ENCODE assay signal across 12 mouse cellular contexts in the genomic region with DNA sequence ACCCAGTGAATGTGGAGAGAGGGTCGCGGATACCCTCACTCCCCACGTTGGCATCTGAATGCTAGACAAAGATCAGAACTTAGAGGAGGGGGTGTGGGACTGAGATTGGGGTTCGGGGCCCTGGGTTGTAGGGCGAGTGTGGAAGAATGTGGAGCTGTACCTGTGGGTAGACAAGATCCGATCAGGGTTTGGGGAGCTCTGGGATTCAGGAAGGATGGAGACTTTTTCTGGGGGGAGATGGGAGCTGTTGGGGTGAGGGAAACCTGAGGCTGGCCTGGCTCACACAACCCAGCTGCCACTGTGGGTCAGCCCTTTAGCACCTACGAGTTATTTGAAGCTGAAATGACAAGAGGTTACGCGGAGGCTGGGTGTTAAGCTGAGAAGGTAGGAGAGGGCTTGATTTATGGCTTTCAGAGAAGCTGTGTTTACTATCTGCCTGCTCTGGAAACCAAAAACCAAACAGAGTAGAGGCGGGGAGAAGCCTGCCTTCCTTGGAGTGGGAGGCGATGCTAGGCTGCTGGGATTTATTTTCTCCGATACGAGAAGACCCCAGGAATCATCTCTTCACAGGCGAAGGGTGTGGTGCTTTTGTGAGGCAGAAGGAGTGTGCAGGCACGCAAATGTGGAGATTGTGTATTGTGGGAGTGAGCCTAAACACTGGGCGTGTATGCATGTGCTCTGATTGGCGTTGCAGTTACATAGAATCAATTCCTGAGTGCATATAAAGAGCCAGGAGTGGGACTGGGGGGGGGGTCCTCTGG. TPM values are rescaled to one million over a fixed set of nuclear protein-coding genes. Genes with fewer than 3 reads are reported as not detected.
A peak's percentile ranks its signal among the peaks of the same experiment; 100 is the strongest.
DNase-seq lines count a peak whose midpoint lies in the region; ATAC-seq and TF ChIP-seq lines count a peak whose summit lies in the region.
"Had no signal": no experiment of that assay in that cellular context is flagged by ENCODE, and none has a peak within 500 bp of the region (broad histone marks: within the 10 kb centered on the region; RNA-seq: fewer than 3 reads in every experiment).

No protein-coding gene starts in this region.

- WGBS in heart, embryonic 15.5 days, result 19% methylated on average over 17 of the region's 17 CpGs
- 1% methylated on average over 17 of the region's 17 CpGs for WGBS in hindbrain, embryonic 12.5 days
- WGBS in liver, embryonic 12.5 days (ENCODE audit: insufficient replicate concordance), result 26% methylated on average over 17 of the region's 17 CpGs

- no peak for DNase-seq in heart, postnatal 4 days
- DNase-seq in spleen, adult 12 weeks (ENCODE audit: low spot score), result no peak
- no peak for DNase-seq in layer of hippocampus, postnatal 14 days (ENCODE audit: low spot score in 2 of 2)
- DNase-seq in ovary, postnatal 10 days (ENCODE audit: low spot score), result no peak

- H3K4me3 ChIP-seq in heart, embryonic 15.5 days, result peak overlapping the region; percentile 43
- 0 out of 2 replicates have a peak overlapping the region, but pooled peaks have one; percentile 24 for H3K4me3 ChIP-seq in ES-Bruce4 (ENCODE audit: low read depth, low read length)
- H3K4me3 ChIP-seq in hindbrain, embryonic 12.5 days, result peak overlapping the region; percentile 42
- H3K4me3 ChIP-seq in liver, embryonic 12.5 days, result peak overlapping the region; percentile 32; the same call in 1 of the 2 replicates

- H3K4me1 ChIP-seq in heart, embryonic 15.5 days (replicated peaks), result peaks cover 6% of the 10 kb centered on the region; the same call in 1 of the 2 replicates
- H3K4me1 ChIP-seq in ES-Bruce4 (ENCODE audit: control insufficient read depth, insufficient read depth, low read length), result peaks cover 2% of the 10 kb centered on the region
- peaks cover 4% of the 10 kb centered on the region; the same call in 1 of the 2 replicates for H3K4me1 ChIP-seq in hindbrain, embryonic 12.5 days
- H3K4me1 ChIP-seq in liver, embryonic 12.5 days, result no peaks in the 10 kb centered on the region

- no peak for ATAC-seq in heart, embryonic 15.5 days (replicated peaks; ENCODE audit: insufficient number of reproducible peaks, insufficient read depth, low FRiP score, low read depth)
- no peak for ATAC-seq in hindbrain, embryonic 12.5 days (ENCODE audit: low FRiP score)
- no peak for ATAC-seq in liver, embryonic 12.5 days
- ATAC-seq: CD4-positive, CD25-positive, alpha-beta regulatory T cell, adult 4 months had no signal

- TF ChIP-seq EP300 in ES-Bruce4 (IDR thresholded peaks at IDR 0.05; ENCODE audit: insufficient read depth, low read depth, low read length), result no peak

- TF ChIP-seq CTCF in ES-Bruce4 (IDR thresholded peaks at IDR 0.05; ENCODE audit: low read depth, low read length), result no peak

- peak overlapping the region; percentile 52 for H3K4me2 ChIP-seq in heart, embryonic 15.5 days
- H3K4me2 ChIP-seq in hindbrain, embryonic 12.5 days (replicated peaks), result peak overlapping the region; percentile 62
- H3K4me2 ChIP-seq in liver, embryonic 12.5 days, result peak overlapping the region; percentile 47

- TF ChIP-seq POLR2A in ES-Bruce4 (IDR thresholded peaks at IDR 0.05; ENCODE audit: insufficient read depth, low read length), result no peak

- peak overlapping the region; percentile 40; the same call in 1 of the 2 replicates for H3K9ac ChIP-seq in heart, embryonic 15.5 days
- no peak overlapping the region for H3K9ac ChIP-seq in ES-Bruce4 (ENCODE audit: low read depth, poor library complexity, severe bottlenecking)
- peak overlapping the region; percentile 85 for H3K9ac ChIP-seq in hindbrain, embryonic 12.5 days
- H3K9ac ChIP-seq in liver, embryonic 12.5 days, result peak overlapping the region; percentile 23; the same call in 1 of the 2 replicates

- H3K27me3 ChIP-seq in heart, embryonic 15.5 days, result peaks cover 100% of the 10 kb centered on the region
- peaks cover 61% of the 10 kb centered on the region for H3K27me3 ChIP-seq in ES-Bruce4 (ENCODE audit: control insufficient read depth, insufficient read depth, low read length, poor library complexity, severe bottlenecking)
- H3K27me3 ChIP-seq in hindbrain, embryonic 12.5 days, result peaks cover 100% of the 10 kb centered on the region
- peaks cover 99% of the 10 kb centered on the region for H3K27me3 ChIP-seq in liver, embryonic 12.5 days (replicated peaks)

- no peaks in the 10 kb centered on the region for H3K36me3 ChIP-seq in heart, embryonic 15.5 days
- H3K36me3 ChIP-seq in ES-Bruce4 (ENCODE audit: control insufficient read depth, insufficient read depth, low read length, poor library complexity, severe bottlenecking), result no peaks in the 10 kb centered on the region
- H3K36me3 ChIP-seq in hindbrain, embryonic 12.5 days, result no peaks in the 10 kb centered on the region
- H3K36me3 ChIP-seq in liver, embryonic 12.5 days, result no peaks in the 10 kb centered on the region

- peak overlapping the region; percentile 58 for H3K27ac ChIP-seq in heart, embryonic 15.5 days
- H3K27ac ChIP-seq in ES-Bruce4 (ENCODE audit: insufficient read depth, low read length), result no peak overlapping the region
- peak overlapping the region; percentile 95 for H3K27ac ChIP-seq in hindbrain, embryonic 12.5 days
- peak overlapping the region; percentile 58 for H3K27ac ChIP-seq in liver, embryonic 12.5 days

- H3K9me3 ChIP-seq in heart, embryonic 15.5 days (replicated peaks), result no peaks in the 10 kb centered on the region
- no peaks in the 10 kb centered on the region for H3K9me3 ChIP-seq in ES-Bruce4 (replicated peaks; ENCODE audit: control insufficient read depth, insufficient read depth, low read length, poor library complexity, severe bottlenecking)
- H3K9me3 ChIP-seq in hindbrain, embryonic 12.5 days (replicated peaks), result no peaks in the 10 kb centered on the region
- no peaks in the 10 kb centered on the region for H3K9me3 ChIP-seq in liver, embryonic 12.5 days (replicated peaks)

RNA-seq across cellular contexts. Expression of a gene that starts 10.3 kb away (rescaled TPM):
- polyA plus RNA-seq in heart, embryonic 15.5 days (2015; fragmentation: Nextera tagmentation; extraction: Ambion mirVana), result 0.71 and 0.98 TPM in 2 replicates
- 1 to 10 TPM; 1.4 to 1.5 TPM for total RNA-seq in heart, postnatal 4 days (2021)
- polyA plus RNA-seq in ES-Bruce4 (2011; ENCODE audit: insufficient read depth, insufficient read length, low read depth, missing spikeins), result 0.67 TPM in 1 of 2 replicates, not detected in the other
- polyA plus RNA-seq in hindbrain, embryonic 12.5 days (2016; fragmentation: Nextera tagmentation; extraction: Ambion mirVana), result 15.3 and 19.3 TPM in 2 replicates
- polyA plus RNA-seq in liver, embryonic 12.5 days (2016; fragmentation: Nextera tagmentation; extraction: Ambion mirVana), result 0.31 and 0.36 TPM in 2 replicates
- total RNA-seq in layer of hippocampus, postnatal 14 days (2021), result not detected
- total RNA-seq: layer of hippocampus, postnatal 10 days had no signal

RNA-seq across cellular contexts. Expression of a gene that starts 15.4 kb away (rescaled TPM):
- 0.31 and 0.70 TPM in 2 replicates for polyA plus RNA-seq in heart, embryonic 15.5 days (2015; fragmentation: Nextera tagmentation; extraction: Ambion mirVana)
- total RNA-seq in heart, postnatal 4 days (2021), result 1 to 10 TPM in 1 of 2 experiments, under 1 TPM in 1; 0.74 to 1.0 TPM
- 0.35 and 0.70 TPM in 2 replicates for polyA plus RNA-seq in ES-Bruce4 (2011; ENCODE audit: insufficient read depth, insufficient read length, low read depth, missing spikeins)
- 7.7 and 8.1 TPM in 2 replicates for polyA plus RNA-seq in hindbrain, embryonic 12.5 days (2016; fragmentation: Nextera tagmentation; extraction: Ambion mirVana)
- polyA plus RNA-seq in liver, embryonic 12.5 days (2016; fragmentation: Nextera tagmentation; extraction: Ambion mirVana), result 0.62 and 0.66 TPM in 2 replicates
- not detected for total RNA-seq in layer of hippocampus, postnatal 14 days (2021)
- total RNA-seq: layer of hippocampus, postnatal 10 days had no signal

RNA-seq across cellular contexts. Expression of a gene that starts 16.9 kb away (rescaled TPM):
- 3.7 and 6.8 TPM in 2 replicates for polyA plus RNA-seq in heart, embryonic 15.5 days (2015; fragmentation: Nextera tagmentation; extraction: Ambion mirVana)
- total RNA-seq in heart, postnatal 4 days (2021), result 1 to 10 TPM; 1.3 to 2.2 TPM
- polyA plus RNA-seq in ES-Bruce4 (2011; ENCODE audit: insufficient read depth, insufficient read length, low read depth, missing spikeins), result 0.49 and 0.70 TPM in 2 replicates
- polyA plus RNA-seq in hindbrain, embryonic 12.5 days (2016; fragmentation: Nextera tagmentation; extraction: Ambion mirVana), result 58.2 and 73.9 TPM in 2 replicates
- 4.4 and 4.6 TPM in 2 replicates for polyA plus RNA-seq in liver, embryonic 12.5 days (2016; fragmentation: Nextera tagmentation; extraction: Ambion mirVana)
- not detected for total RNA-seq in layer of hippocampus, postnatal 14 days (2021)
- total RNA-seq: layer of hippocampus, postnatal 10 days; megakaryocyte, adult 5-6 weeks; neutrophil, adult 5-6 weeks had no signal

RNA-seq across cellular contexts. Expression of a gene that starts 30.3 kb away (rescaled TPM):
- 1.4 and 3.3 TPM in 2 replicates for polyA plus RNA-seq in heart, embryonic 15.5 days (2015; fragmentation: Nextera tagmentation; extraction: Ambion mirVana)
- under 1 TPM in 1 of 2 experiments, not detected in 1; 0.32 TPM for total RNA-seq in heart, postnatal 4 days (2021)
- not detected in 2 replicates for polyA plus RNA-seq in ES-Bruce4 (2011; ENCODE audit: insufficient read depth, insufficient read length, low read depth, missing spikeins)
- polyA plus RNA-seq in hindbrain, embryonic 12.5 days (2016; fragmentation: Nextera tagmentation; extraction: Ambion mirVana), result 74.3 and 126 TPM in 2 replicates
- polyA plus RNA-seq in liver, embryonic 12.5 days (2016; fragmentation: Nextera tagmentation; extraction: Ambion mirVana), result 1.3 and 1.5 TPM in 2 replicates
- not detected for total RNA-seq in layer of hippocampus, postnatal 14 days (2021)
- total RNA-seq: layer of hippocampus, postnatal 10 days; megakaryocyte, adult 5-6 weeks; neutrophil, adult 5-6 weeks had no signal
- polyA plus RNA-seq: CD4-positive, CD25-positive, alpha-beta regulatory T cell, adult 4 months had no signal

RNA-seq across cellular contexts. Expression of a gene that starts 32.1 kb away (rescaled TPM):
- polyA plus RNA-seq in heart, embryonic 15.5 days (2015; fragmentation: Nextera tagmentation; extraction: Ambion mirVana), result not detected in 2 replicates
- total RNA-seq in heart, postnatal 4 days (2021), result not detected
- not detected in 2 replicates for polyA plus RNA-seq in ES-Bruce4 (2011; ENCODE audit: insufficient read depth, insufficient read length, low read depth, missing spikeins)
- 0.82 and 2.2 TPM in 2 replicates for polyA plus RNA-seq in hindbrain, embryonic 12.5 days (2016; fragmentation: Nextera tagmentation; extraction: Ambion mirVana)
- 0.14 and 0.22 TPM in 2 replicates for polyA plus RNA-seq in liver, embryonic 12.5 days (2016; fragmentation: Nextera tagmentation; extraction: Ambion mirVana)
- total RNA-seq in layer of hippocampus, postnatal 14 days (2021), result not detected
- total RNA-seq: layer of hippocampus, postnatal 10 days; megakaryocyte, adult 5-6 weeks; neutrophil, adult 5-6 weeks had no signal
- polyA plus RNA-seq: CD4-positive, CD25-positive, alpha-beta regulatory T cell, adult 4 months had no signal
